Mouse (Mus musculus) retina, postnatal 1 day (tissue): ENCODE measurements around the gene Tfdp1.

Experiments
- DNase-seq: peaks from one replicate; pipeline ENCODE4 v3.0.0-alpha.2; 2012

The Tfdp1 gene

DNA sequence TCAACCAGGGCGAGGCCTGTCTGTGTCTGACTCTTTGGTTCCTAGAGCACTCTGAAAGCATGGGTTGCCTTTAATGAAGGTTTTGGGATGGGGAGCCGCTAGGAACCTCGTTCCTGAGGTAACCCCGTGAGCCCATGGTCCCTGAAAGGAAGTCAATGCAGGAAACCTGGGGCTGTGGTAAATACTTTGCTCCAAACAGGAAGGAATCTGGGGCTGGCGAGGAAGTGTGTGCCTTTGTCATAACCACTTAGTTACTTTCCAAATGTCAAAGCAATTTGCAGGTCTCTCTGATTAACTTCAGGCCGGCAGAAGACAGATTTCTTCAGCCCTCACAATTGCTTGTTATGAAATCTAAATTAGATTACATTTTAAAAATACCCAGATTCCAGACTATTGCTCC lies 88.8 kb downstream of the Tfdp1 start:
- no peak for DNase-seq
